Mouse (Mus musculus): ENCODE results near the gene Gng3.
"Not testable (repeated sequence)": the region's sequence is repeated elsewhere in the genome, so short reads cannot be mapped to it uniquely, and the experiment has no call there.

DNA sequence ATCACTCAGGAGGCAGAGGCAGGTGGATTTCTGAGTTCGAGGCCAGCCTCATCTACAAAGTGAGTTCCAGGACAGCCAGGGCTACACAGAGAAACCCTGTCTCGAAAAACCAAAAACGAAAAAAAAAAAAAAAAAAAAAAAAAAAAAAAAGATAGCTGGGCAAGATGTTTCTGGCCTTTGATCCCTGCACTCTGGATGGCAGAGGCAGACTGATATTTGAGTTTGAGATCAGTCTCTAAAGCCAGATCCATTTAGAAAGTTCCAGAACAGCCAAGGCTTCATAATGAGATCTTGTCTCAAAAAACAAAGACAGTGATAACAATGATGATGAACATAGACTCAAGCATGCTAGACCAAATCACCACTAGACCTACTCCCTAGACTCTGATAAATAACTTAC is 31.4 kb upstream of the Gng3 start:
- not testable (repeated sequence) for TF ChIP-seq CTCF (IDR thresholded peaks at IDR 0.05; ENCODE audit: borderline replicate concordance, control insufficient read depth, extremely low read depth, insufficient read depth, low read length, poor library complexity); POLR2A (IDR thresholded peaks at IDR 0.05; ENCODE audit: control insufficient read depth, extremely low read depth, insufficient read depth, low read length, poor library complexity)

Measured in thymus, adult 2 months (tissue).